Mouse (Mus musculus): ENCODE measurements around the gene Anxa1.

DNA sequence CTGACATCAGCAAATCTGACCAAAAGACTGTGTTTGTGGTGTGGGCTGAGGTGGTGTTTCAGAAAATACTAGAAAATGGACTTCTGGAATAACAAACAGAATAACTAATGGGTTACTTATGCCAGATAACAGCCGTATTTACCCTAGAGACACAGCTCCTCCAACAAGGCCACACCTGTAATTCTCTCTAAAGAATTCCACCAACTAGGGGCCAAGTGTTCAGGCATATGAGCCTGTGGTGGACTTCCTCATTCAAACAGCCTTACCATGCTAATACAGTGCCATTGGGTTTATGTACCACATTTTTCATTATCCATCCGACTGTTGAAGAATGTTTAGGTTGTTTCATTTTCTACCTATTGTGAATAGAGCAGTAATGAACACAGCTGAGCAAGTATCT, 20.6 kb downstream of the Anxa1 start:
- TF ChIP-seq POLR2A (IDR thresholded peaks at IDR 0.05; ENCODE audit: extremely low read depth, insufficient read depth, low read length) (no peak), CTCF (IDR thresholded peaks at IDR 0.05; ENCODE audit: extremely low read depth, insufficient read depth, low read length) (no peak)
